Mouse (Mus musculus) liver, adult 2 months (tissue): ENCODE results near the gene Cdca7l. TPM values are rescaled to one million over a fixed set of nuclear protein-coding genes. Genes with fewer than 3 reads are reported as not detected.

Source experiments
- DNase-seq: peaks from one replicate; pipeline ENCODE4 v3.0.0-alpha.2; 2011; ENCODE audit warnings: low read depth, low spot score; ENCODE audit errors: extremely low read depth
- H3K27ac ChIP-seq: fragments of 200-500 bp; replicated peaks from 2 replicates; pipeline ENCODE4 v1.5.1; 2012; ENCODE audit warnings: low read depth, mild to moderate bottlenecking, control low read depth, inconsistent platforms, low read length; ENCODE audit not compliant: insufficient read depth
- H3K27me3 ChIP-seq: fragments of 200-500 bp; 2 replicates; pipeline ENCODE4 v1.6.1; 2012; ENCODE audit warnings: mild to moderate bottlenecking, moderate library complexity, low read length, inconsistent platforms; ENCODE audit not compliant: control insufficient read depth, insufficient read depth
- H3K36me3 ChIP-seq: fragments of 200-500 bp; 2 replicates; pipeline ENCODE4 v1.6.1; 2012; ENCODE audit warnings: low read length, inconsistent platforms; ENCODE audit not compliant: control insufficient read depth, insufficient read depth
- H3K4me1 ChIP-seq: fragments of 200-500 bp; 2 replicates; pipeline ENCODE4 v1.6.1; 2011; ENCODE audit warnings: low read length; ENCODE audit not compliant: control insufficient read depth, insufficient read depth
- H3K4me3 ChIP-seq: fragments of 200-500 bp; 2 replicates; pipeline ENCODE4 v1.5.1; 2011; ENCODE audit warnings: low read depth, mild to moderate bottlenecking, control low read depth, low read length, moderate library complexity; ENCODE audit not compliant: insufficient read depth
- H3K79me2 ChIP-seq: fragments of 200-500 bp; 2 replicates; pipeline ENCODE4 v1.6.1; 2012; ENCODE audit warnings: inconsistent platforms, mild to moderate bottlenecking, low read length, moderate library complexity; ENCODE audit not compliant: control insufficient read depth, insufficient read depth
- H3K9ac ChIP-seq: fragments of 200-500 bp; 2 replicates; pipeline ENCODE4 v1.6.1; 2012; ENCODE audit warnings: low read depth, mild to moderate bottlenecking, control low read depth, inconsistent platforms, low read length
- CTCF ChIP-seq: fragments of 200-500 bp; IDR thresholded peaks from 2 replicates; pipeline ENCODE4 v1.5.1; 2011; ENCODE audit warnings: low read depth, low read length, control low read depth
- POLR2A ChIP-seq: fragments of 200-500 bp; IDR thresholded peaks from 2 replicates; pipeline ENCODE4 v1.6.1; 2011; ENCODE audit warnings: low read length, control low read depth; ENCODE audit not compliant: insufficient read depth; ENCODE audit errors: extremely low read depth
- WGBS: fragments of 180-500 bp; shearing (Covaris S2); methylation state at CpG from one replicate; pipeline ENCODE4 v1.1.7; 2018; 5-methylcytosine and 5-hydroxymethylcytosine counted together
- polyA plus RNA-seq: library from polyadenylated mRNA; depleted of rRNA; stranded (reverse); fragments of >200 nt; gene quantifications from 2 replicates; pipeline ENCODE4 v1.2.3, GENCODE M21; 2012
- total RNA-seq: library from RNA; depleted of rRNA; stranded (reverse); fragments of >200 nt; gene quantifications from 2 replicates; pipeline ENCODE4 v1.2.3, GENCODE M21; 2014

Cdca7l gene
- total and polyA plus RNA-seq, 2 experiments: 0.18 to 0.65 TPM

DNA sequence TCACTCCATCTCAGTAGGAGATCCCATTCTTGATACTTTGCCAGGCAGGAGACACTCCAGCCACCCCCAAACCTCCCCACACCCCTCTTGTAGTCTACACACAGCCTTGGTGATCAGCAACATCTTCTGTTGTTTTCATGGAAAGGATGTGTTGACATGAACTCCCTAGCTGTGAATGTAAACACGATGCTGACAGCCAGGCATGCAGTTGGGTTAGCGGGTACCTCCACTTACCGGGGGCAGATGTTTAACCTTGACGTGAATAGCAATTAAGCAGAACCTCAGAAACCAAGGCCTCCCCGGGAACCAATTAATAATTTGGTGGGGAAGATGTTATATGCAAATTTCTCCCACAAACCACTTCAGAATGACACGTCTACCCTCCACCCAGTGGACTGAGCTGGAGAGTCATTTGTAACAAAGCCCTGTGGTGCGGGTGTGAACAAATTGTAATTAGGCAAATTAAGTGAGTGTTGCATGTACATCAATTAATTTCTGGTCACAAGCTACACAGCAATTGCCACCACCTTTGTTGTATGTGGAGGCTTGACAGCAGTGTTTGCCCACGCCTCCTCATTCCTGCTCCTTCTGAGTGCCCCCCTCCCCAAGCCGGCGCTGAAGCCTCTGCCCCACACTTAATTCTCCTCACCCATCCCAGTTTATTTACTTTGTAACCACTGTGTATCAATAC lies 5.4 kb downstream of the Cdca7l start:
- TF ChIP-seq POLR2A (no peak), CTCF (no peak)
- no peak overlapping the region for H3K4me3 ChIP-seq
- no peaks in the 10 kb centered on the region for H3K27me3 ChIP-seq
- no peak for DNase-seq
- no peaks in the 10 kb centered on the region for H3K36me3 ChIP-seq
- WGBS: 61% methylated on average over 10 of the region's 10 CpGs
- no peaks in the 10 kb centered on the region for H3K4me1 ChIP-seq
- H3K79me2 ChIP-seq: no peaks in the 10 kb centered on the region
- H3K27ac ChIP-seq: no peak overlapping the region
- H3K9ac ChIP-seq: no peak overlapping the region

DNA sequence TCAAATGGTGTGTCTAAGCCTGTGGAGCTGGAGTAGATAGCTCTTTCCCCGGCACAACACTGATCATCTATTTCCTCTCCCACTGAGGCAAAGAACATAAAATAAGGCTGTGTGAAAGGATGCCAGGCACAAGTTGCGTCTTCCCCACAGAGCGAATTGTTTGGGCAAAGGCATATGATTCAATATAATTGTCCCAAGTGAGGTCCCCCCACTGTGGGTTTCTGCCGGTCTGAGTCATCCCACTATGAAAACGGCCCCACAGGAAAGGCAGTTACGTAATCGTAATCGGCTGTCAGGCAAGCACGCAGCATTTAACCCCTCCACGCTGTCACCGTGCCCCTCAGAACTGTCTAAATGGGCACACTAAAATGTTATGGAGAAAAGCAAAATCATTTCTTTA lies 6.0 kb downstream of the Cdca7l start:
- Histone ChIP-seq H3K4me1 (no peaks in the 10 kb centered on the region), H3K4me3 (no peak overlapping the region), H3K27me3 (no peaks in the 10 kb centered on the region), H3K27ac (no peak overlapping the region), H3K79me2 (no peaks in the 10 kb centered on the region), H3K9ac (no peak overlapping the region), H3K36me3 (no peaks in the 10 kb centered on the region)
- WGBS: 34% methylated on average over 11 of the region's 11 CpGs
- TF ChIP-seq POLR2A (no peak), CTCF (no peak)
- DNase-seq: no peak

DNA sequence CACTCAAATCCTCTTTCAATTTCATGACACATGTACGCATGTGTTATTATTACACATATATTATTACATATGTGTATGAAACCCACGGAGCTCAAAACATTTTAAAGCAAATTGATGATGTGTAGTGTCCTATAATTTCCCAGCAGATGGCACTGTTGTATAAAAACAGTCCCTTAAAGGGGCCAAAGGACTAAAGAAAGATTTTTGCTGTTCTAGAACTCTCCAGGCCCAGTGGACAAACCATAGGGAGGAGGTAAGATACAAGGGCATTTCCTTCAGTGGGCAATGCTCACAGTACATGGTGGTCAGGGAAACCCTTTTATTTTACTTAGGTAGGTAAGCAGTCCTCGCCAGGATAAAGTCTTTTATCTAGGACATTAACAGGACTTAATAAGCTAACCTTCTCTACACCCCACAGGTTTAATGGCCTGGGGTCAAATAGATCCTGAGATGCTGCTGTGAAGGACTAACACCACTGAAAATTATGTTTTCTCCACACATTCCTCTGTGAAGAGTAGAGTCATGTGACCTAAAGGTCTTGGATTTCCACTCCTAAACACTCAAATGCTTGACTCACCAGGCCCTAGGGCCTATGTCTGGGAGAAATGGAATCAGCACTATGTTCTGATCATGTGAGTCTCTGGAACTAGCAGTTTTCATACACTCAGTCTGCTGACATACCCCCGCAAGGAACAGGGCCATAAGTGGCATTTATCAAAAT lies 16.2 kb downstream of the Cdca7l start:
- Histone ChIP-seq H3K27ac (no peak overlapping the region), H3K9ac (no peak overlapping the region), H3K79me2 (no peaks in the 10 kb centered on the region), H3K36me3 (no peaks in the 10 kb centered on the region), H3K4me3 (no peak overlapping the region), H3K27me3 (no peaks in the 10 kb centered on the region), H3K4me1 (no peaks in the 10 kb centered on the region)
- DNase-seq: peak; percentile 33
- peak; percentile 44 for TF ChIP-seq CTCF
- no peak for TF ChIP-seq POLR2A
- WGBS: 52% methylated on average over 4 of the region's 4 CpGs

DNA sequence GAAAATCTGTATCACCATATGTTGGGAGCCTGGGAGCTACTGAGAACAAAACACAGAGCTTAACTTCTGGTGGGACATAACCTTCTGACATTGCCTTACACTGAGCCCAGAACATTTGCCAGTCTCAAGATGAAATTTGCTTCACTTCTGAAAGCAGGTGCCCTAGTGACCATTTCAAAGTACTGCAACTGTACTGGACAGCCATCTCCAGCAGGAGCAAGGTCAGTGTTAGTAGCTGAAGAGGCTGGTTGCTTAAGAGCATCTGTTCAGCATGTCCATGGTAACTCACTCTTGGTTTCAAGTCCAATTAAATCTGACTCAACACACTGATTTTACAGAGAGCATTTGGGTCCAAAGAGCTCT lies 16.8 kb downstream of the Cdca7l start:
- no peaks in the 10 kb centered on the region for H3K36me3 ChIP-seq
- H3K27me3 ChIP-seq: no peaks in the 10 kb centered on the region
- no peak overlapping the region for H3K4me3 ChIP-seq
- TF ChIP-seq POLR2A (no peak), CTCF (peak; percentile 44; the same call in 1 of the 2 replicates)
- H3K9ac ChIP-seq: no peak overlapping the region
- no peaks in the 10 kb centered on the region for H3K4me1 ChIP-seq
- peak; percentile 27 for DNase-seq
- H3K79me2 ChIP-seq: no peaks in the 10 kb centered on the region
- no peak overlapping the region for H3K27ac ChIP-seq

DNA sequence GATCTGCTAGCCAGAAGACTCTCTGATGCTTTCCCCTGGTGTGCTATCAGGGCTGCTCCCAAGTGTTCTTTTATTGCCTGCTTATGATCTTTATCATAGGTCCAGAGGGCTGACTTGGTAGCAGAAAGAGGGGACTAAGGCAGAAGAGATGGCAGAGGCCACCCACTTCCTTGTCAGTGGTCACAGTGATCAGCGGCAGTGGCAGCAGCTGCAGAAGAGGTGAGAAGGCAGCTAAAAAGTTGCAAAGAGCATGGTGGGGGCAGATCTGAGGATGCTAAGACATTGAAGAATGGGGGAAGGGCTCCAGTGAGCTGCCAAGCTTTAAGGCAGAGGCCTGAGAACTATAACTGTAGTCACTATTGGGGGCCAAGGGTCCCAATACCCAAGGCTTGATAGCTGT lies 17.3 kb downstream of the Cdca7l start:
- no peaks in the 10 kb centered on the region for H3K27me3 ChIP-seq
- H3K79me2 ChIP-seq: no peaks in the 10 kb centered on the region
- no peak overlapping the region for H3K4me3 ChIP-seq
- no peak overlapping the region for H3K9ac ChIP-seq
- H3K27ac ChIP-seq: no peak overlapping the region
- WGBS: 94% methylated on average over 1 of the region's 1 CpGs
- no peak for DNase-seq
- TF ChIP-seq CTCF: no peak
- TF ChIP-seq POLR2A: no peak
- H3K4me1 ChIP-seq: no peaks in the 10 kb centered on the region
- no peaks in the 10 kb centered on the region for H3K36me3 ChIP-seq

DNA sequence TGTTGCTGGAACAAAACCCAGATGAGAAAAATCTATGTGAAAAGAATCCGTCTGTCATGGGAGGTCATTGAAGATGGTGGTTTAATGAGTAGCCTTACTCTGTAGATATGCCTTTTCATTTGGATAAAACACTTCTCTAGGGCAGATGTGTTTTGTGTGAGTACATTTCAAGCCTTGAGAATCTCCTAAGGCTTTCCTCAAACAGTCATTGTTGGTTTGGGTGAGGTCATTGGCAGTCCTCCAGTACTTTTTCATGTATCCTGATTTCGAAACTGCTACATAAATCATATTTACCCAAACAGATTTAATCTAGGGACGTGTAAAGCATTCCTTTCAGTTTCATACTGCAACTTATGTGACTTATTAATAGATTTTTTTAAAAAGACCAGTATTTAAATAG lies 24.3 kb downstream of the Cdca7l start:
- 19% methylated on average over 3 of the region's 3 CpGs for whole genome bisulfite sequencing
- DNase-seq: peak; percentile 50

More for the DNA sequence above, 24.3 kb downstream of the Cdca7l start:
- Histone ChIP-seq H3K4me3 (no peak overlapping the region), H3K79me2 (no peaks in the 10 kb centered on the region), H3K9ac (no peak overlapping the region), H3K27ac (no peak overlapping the region), H3K36me3 (no peaks in the 10 kb centered on the region), H3K27me3 (no peaks in the 10 kb centered on the region), H3K4me1 (no peaks in the 10 kb centered on the region)
- TF ChIP-seq POLR2A: no peak
- TF ChIP-seq CTCF: no peak
